Mouse (Mus musculus): ENCODE measurements around the gene Aldh1b1.
A peak's percentile ranks its signal among the peaks of the same experiment; 100 is the strongest.

The Aldh1b1 gene

DNA sequence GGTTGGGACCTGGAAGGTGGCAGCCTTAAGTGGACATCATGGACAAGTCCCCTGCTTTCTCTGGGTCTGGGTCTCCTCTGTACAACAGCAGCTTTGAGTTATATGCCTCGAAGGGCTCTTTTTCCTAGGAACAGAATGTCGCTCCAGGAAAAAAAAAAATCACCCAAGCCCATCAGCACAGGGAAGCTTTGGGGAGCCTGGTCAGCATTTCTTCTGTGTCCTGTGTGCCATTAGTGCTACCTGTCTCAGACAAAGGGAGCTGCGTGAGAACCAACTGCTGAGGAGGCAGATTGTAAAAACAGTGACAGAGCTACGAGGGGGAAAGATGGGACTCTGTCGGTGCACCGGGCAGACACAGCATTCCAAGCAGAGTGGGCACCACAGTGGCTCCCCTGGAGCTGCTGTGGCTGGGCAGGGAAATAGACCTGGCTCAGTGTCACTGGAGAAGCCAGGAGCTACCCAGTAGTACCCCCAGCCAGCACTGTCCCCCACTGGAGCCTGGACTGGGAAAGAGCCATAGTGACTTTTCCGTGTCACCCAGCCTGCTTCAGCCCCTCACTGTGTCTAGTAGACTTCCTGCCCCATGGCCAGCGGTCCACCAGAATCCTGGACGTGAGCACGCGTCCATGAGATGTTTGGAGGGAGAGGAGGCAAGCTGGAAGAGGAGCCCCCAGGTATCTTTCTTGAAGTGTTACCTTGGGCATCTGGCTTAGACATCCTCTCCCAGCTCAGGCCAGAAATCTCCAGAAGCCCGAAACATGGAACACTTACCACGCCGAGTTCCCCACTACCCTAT lies 26.1 kb downstream of the Aldh1b1 start:
- DNase-seq (ENCODE audit: low read depth, low spot score): no peak

DNA sequence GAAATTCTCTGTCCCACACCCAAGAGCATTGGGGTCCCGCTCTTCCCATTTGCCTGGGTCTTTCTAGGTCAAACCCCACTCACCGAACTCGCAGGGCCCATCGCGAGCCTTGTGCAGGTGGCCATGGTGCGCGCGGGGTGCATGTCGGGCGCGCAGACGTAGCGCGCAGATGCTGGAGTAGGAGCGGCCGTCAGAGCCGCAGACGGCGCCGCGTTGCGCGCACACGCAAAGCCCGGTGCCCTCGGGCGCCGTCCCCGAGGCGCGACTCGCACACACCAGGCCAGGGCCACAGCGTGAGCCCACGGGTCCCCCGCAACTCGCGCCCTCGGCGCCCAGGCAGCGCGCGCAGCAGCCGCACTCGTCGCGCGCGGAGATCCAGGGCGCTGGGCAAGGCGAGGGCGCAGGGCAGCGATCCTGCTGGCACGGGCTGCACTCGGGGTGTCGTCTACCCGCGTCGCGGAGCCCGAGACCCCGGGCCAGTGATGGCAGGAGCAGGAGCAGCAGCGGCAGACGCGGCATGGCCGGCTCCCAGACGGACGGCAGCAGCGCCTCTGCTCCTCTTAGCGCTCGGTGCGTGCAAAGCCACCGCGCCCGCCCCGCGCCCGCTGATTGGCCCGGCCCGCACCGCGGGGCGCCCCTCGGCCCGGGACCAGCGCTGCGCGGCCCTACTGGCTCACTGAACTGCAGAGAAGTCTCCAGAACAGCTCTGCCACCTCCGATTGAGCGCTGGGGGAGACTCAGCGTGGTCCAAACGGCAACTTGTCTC lies 27.6 kb downstream of the Aldh1b1 start, which contains the start of gene Igfbpl1:
Igfbpl1 (minus strand) TSS at position 649 of the 766 bp plus-strand sequence.
- no peak for DNase-seq (ENCODE audit: low read depth, low spot score)

- no peak for DNase-seq (ENCODE audit: low read depth, low spot score)
Observed at GRCm38 (mm10) chr4:45829907-45830759, 31.3 kb downstream of the Aldh1b1 start.

- DNase-seq (ENCODE audit: low read depth, low spot score): no peak
Observed at GRCm38 (mm10) chr4:45831996-45832395, 33.2 kb downstream of the Aldh1b1 start.

GRCm38 (mm10) chr4:45833461-45833860 lies 34.6 kb downstream of the Aldh1b1 start:
- no peak for DNase-seq (ENCODE audit: low read depth, low spot score)

GRCm38 (mm10) chr4:45844355-45844754 lies 45.5 kb downstream of the Aldh1b1 start:
- peak; percentile 72 for DNase-seq (ENCODE audit: low read depth, low spot score)

GRCm38 (mm10) chr4:45846263-45846662 lies 47.4 kb downstream of the Aldh1b1 start:
- DNase-seq (ENCODE audit: low read depth, low spot score): no peak

DNA sequence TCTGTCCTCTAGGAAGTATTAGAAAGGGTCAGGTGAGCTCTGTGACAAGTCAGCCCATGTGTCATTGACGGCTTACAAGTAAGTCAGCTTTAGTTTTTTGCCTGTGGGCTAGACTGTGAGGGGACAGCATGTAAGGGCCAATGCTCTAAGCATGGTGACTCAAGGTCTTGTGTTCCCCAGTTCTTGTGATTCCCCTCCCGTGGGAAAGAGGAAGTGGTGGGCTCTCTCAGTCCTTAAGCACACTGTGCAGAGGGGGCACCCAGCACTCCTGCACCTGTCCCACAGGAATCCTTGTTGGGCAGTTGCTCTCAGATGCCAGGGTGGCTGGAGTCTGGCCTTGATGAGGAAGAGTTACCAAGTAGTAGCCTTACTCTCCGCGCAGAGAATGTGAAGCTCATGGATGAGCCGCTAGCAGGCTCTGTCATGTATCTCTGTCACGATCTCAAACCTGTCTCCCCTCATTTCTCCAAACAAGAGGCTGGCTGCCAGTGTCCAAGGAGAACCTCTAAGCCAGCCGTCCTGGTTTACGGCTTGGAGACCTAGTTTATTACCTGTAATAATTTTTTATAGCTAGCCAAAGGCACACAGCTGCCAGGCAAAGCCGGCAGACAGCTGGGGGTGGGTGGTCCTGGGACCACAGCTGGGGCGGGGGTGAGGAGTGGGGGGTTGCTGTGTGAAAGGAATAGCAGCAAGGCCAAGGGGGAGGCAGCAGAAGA lies 49.4 kb downstream of the Aldh1b1 start, which contains the start of gene Stra6l:
Stra6l (plus strand) TSS at position 556 of the 716 bp plus-strand sequence.
- no peak for DNase-seq (ENCODE audit: low read depth, low spot score)

GRCm38 (mm10) chr4:45848825-45849156 lies 50.0 kb downstream of the Aldh1b1 start:
- no peak for DNase-seq (ENCODE audit: low read depth, low spot score)

DNA sequence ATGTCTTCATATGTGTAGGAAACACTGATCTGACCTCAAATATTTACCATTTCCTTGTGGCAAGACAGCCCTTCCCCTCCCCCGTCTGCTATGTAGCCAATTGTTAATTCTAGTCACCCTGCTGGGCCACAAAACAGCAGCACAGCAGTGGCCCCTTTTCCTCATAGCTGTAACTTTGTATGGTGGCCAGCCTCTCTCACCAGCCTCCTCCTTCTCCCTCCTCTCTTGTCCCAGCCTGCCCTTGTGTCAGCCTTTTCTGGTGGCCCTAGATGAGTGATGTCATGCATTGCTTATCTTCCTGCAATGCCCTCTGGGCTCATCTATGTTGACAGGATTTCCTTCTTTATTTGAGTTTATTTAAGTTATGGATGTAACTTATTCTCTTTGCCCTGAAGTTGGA lies 50.6 kb downstream of the Aldh1b1 start:
- no peak for DNase-seq (ENCODE audit: low read depth, low spot score)

GRCm38 (mm10) chr4:45851640-45852051 lies 52.8 kb downstream of the Aldh1b1 start:
- no peak for DNase-seq (ENCODE audit: low read depth, low spot score)

- no peak for DNase-seq (ENCODE audit: low read depth, low spot score)
Observed at GRCm38 (mm10) chr4:45853496-45854246, 54.8 kb downstream of the Aldh1b1 start.
